Mouse (Mus musculus) kidney, adult 18-20 months (tissue): ENCODE data around the gene Olfr397.

Experiments used
- DNase-seq: peaks from one replicate; pipeline ENCODE4 v3.0.0; 2021

Olfr397 gene

GRCm38 (mm10) chr11:73960517-73960916 lies at the start of gene Olfr397:
Gene Olfr397 (plus strand): TSS chr11:73960817.
- no peak for DNase-seq

DNA sequence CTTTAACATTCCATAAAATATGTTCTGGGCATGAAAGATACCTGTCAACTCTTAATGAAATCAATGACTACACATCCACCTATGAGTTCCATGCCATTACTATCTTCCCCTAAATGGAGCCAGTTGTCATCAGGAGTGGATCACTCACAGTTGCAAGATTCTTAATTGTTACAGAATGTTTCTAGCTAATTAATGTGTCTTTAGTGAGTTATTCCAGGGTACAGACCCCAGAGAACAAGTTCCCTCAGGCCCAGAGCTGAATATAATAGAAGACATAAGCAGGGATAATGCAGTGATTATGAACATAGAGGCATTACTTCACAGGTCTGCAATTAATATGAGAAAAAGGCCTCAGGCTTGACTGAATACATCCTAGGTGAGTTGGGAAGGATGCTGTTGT lies 24.2 kb upstream of the Olfr397 start, which contains the start of gene Olfr23:
TSS of gene Olfr23 (plus strand) at position 301 of the 400 bp plus-strand sequence.
- no peak for DNase-seq

DNA sequence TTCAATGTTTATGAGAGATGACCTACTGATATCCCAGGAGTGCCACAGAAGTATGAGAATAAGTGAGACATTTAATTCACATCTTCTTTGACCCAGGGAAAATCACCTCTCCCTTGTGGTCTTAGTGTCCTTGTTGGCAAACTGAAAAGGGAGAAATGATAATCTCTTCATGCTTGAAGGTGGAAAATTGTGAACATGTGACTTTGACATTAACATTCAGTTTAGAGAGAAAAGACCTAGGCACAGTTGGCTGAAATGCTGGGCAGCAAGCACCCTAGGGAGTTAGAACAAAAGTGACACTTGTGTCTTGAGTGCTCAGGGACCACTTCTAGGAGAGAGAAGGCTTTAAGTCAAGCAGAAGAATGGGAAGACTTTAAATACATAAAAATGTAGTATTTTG lies 29.7 kb downstream of the Olfr397 start, which contains the start of gene Olfr398:
TSS of gene Olfr398 (minus strand) at position 101 of the 400 bp plus-strand sequence.
- DNase-seq, result no peak

DNA sequence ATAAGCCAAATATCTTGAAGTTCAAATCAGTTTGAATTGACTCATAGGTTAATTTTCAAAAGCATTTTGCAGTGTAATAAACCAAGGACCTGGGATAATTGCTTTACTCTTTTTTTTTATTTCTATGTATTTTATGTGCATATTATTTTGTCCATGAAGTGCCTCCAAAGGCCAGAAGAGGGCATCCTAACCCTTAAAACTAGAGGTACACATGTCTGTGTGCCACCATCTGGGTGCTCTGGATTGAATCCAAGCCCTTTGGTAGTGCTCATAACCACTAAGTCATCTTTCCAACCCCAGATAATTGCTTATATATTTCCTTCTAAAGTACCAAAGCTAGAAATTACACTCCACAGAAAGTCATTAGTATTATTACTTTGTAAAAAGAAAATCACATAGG lies 32.5 kb downstream of the Olfr397 start:
- DNase-seq, result no peak
